Mouse (Mus musculus) liver, embryonic 15.5 days (tissue): ENCODE data around the gene Stpg2. TPM values are rescaled to one million over a fixed set of nuclear protein-coding genes. Genes with fewer than 3 reads are reported as not detected.
"Not testable (repeated sequence)": the region's sequence is repeated elsewhere in the genome, so short reads cannot be mapped to it uniquely, and the experiment has no call there.

ENCODE experiments used
- ATAC-seq: fragments of 200-750 bp; cut with Nextera tagmentation; 2 replicates; pipeline ENCODE4 v1.8.0; 2017; ENCODE audit warnings: moderate number of reproducible peaks, mild to moderate bottlenecking, moderate library complexity; ENCODE audit not compliant: insufficient read depth
- H3K27ac ChIP-seq: fragments of 300-500 bp; sonication (generic); replicated peaks from 2 replicates; pipeline ENCODE4 v1.5.1; 2015; ENCODE audit warnings: mild to moderate bottlenecking, inconsistent platforms
- H3K27me3 ChIP-seq: fragments of 300-500 bp; sonication (generic); 2 replicates; pipeline ENCODE4 v1.6.1; 2015; ENCODE audit warnings: mild to moderate bottlenecking, inconsistent platforms
- H3K36me3 ChIP-seq: fragments of 300-500 bp; sonication (generic); replicated peaks from 2 replicates; pipeline ENCODE4 v1.6.1; 2015; ENCODE audit warnings: moderate library complexity, mild to moderate bottlenecking, inconsistent platforms
- H3K4me1 ChIP-seq: fragments of 300-500 bp; sonication (generic); replicated peaks from 2 replicates; pipeline ENCODE4 v1.6.1; 2015; ENCODE audit warnings: inconsistent platforms
- H3K4me2 ChIP-seq: fragments of 300-500 bp; sonication (generic); 2 replicates; pipeline ENCODE4 v1.6.1; 2015; ENCODE audit warnings: moderate library complexity, mild to moderate bottlenecking, inconsistent platforms
- H3K4me3 ChIP-seq: fragments of 300-500 bp; sonication (generic); replicated peaks from 2 replicates; pipeline ENCODE4 v1.5.1; 2015; ENCODE audit warnings: mild to moderate bottlenecking, inconsistent platforms
- H3K9ac ChIP-seq: fragments of 300-500 bp; sonication (generic); 2 replicates; pipeline ENCODE4 v1.6.1; 2015; ENCODE audit warnings: moderate library complexity, mild to moderate bottlenecking, inconsistent platforms
- H3K9me3 ChIP-seq: fragments of 300-500 bp; sonication (generic); replicated peaks from 2 replicates; pipeline ENCODE4 v1.6.1; 2016; ENCODE audit warnings: inconsistent platforms
- WGBS: fragments of 180-500 bp; shearing (Covaris S2); methylation state at CpG from one replicate; pipeline ENCODE4 v1.1.7; 2015; ENCODE audit warnings: mixed read lengths; ENCODE audit not compliant: insufficient replicate concordance; 5-methylcytosine and 5-hydroxymethylcytosine counted together
- polyA plus RNA-seq: library from polyadenylated mRNA; unstranded; fragments of >200 nt; fragmentation: Nextera tagmentation; extraction: Ambion mirVana; gene quantifications from 2 replicates; pipeline ENCODE4 v1.2.1, GENCODE M21; 2015

The Stpg2 gene
- polyA plus RNA-seq, 1 experiment from 2014 or later = not detected

GRCm38 (mm10) chr3:139419142-139419541 is 213.6 kb downstream of the Stpg2 start:
- H3K9me3 ChIP-seq = no peaks in the 10 kb centered on the region
- no peaks in the 10 kb centered on the region for H3K27me3 ChIP-seq
- H3K4me1 ChIP-seq = no peaks in the 10 kb centered on the region
- no peak for ATAC-seq
- no peak overlapping the region for H3K4me3 ChIP-seq
- H3K27ac ChIP-seq = no peak overlapping the region
- no peak overlapping the region for H3K9ac ChIP-seq
- H3K36me3 ChIP-seq = no peaks in the 10 kb centered on the region
- no peak overlapping the region for H3K4me2 ChIP-seq
- WGBS = 48% methylated on average over 5 of the region's 5 CpGs

- ATAC-seq = no peak
- H3K36me3 ChIP-seq = no peaks in the 10 kb centered on the region
- H3K9me3 ChIP-seq = no peaks in the 10 kb centered on the region
- WGBS = 57% methylated on average over 7 of the region's 7 CpGs
- H3K4me1 ChIP-seq = no peaks in the 10 kb centered on the region
- no peak overlapping the region for H3K4me2 ChIP-seq
- H3K9ac ChIP-seq = no peak overlapping the region
- H3K4me3 ChIP-seq = no peak overlapping the region
- H3K27ac ChIP-seq = no peak overlapping the region
- H3K27me3 ChIP-seq = no peaks in the 10 kb centered on the region
Observed at GRCm38 (mm10) chr3:139442170-139442569, 236.7 kb downstream of the Stpg2 start.

- H3K9me3 ChIP-seq = no peaks in the 10 kb centered on the region
Observed at GRCm38 (mm10) chr3:139495939-139496338, 290.4 kb downstream of the Stpg2 start.

GRCm38 (mm10) chr3:139502216-139502615 is 296.7 kb downstream of the Stpg2 start:
- no peak overlapping the region for H3K9ac ChIP-seq
- H3K36me3 ChIP-seq = no peaks in the 10 kb centered on the region
- 57% methylated on average over 5 of the region's 5 CpGs for WGBS
- H3K27me3 ChIP-seq = no peaks in the 10 kb centered on the region
- no peak overlapping the region for H3K4me3 ChIP-seq
- H3K4me2 ChIP-seq = no peak overlapping the region
- no peak for ATAC-seq
- no peak overlapping the region for H3K27ac ChIP-seq
- no peaks in the 10 kb centered on the region for H3K4me1 ChIP-seq
- no peaks in the 10 kb centered on the region for H3K9me3 ChIP-seq

More at GRCm38 (mm10) chr3:139495939-139496338, 290.4 kb downstream of the Stpg2 start:
- H3K9ac ChIP-seq = no peak overlapping the region
- H3K4me2 ChIP-seq = no peak overlapping the region
- 54% methylated on average over 3 of the region's 3 CpGs for WGBS
- no peak for ATAC-seq
- H3K27ac ChIP-seq = no peak overlapping the region
- H3K4me1 ChIP-seq = no peaks in the 10 kb centered on the region
- H3K27me3 ChIP-seq = no peaks in the 10 kb centered on the region
- H3K4me3 ChIP-seq = no peak overlapping the region
- H3K36me3 ChIP-seq = no peaks in the 10 kb centered on the region

GRCm38 (mm10) chr3:139509275-139509985 is 303.9 kb downstream of the Stpg2 start:
- Histone ChIP-seq H3K9me3 (no peaks in the 10 kb centered on the region), H3K4me2 (no peak overlapping the region), H3K4me3 (no peak overlapping the region), H3K27ac (no peak overlapping the region), H3K4me1 (no peaks in the 10 kb centered on the region), H3K27me3 (no peaks in the 10 kb centered on the region), H3K9ac (no peak overlapping the region), H3K36me3 (no peaks in the 10 kb centered on the region)
- no peak for ATAC-seq
- WGBS = 40% methylated on average over 6 of the region's 6 CpGs

GRCm38 (mm10) chr3:139578496-139578895 is 373.0 kb downstream of the Stpg2 start:
- 62% methylated on average over 2 of the region's 2 CpGs for WGBS
- H3K9ac ChIP-seq = no peak overlapping the region
- H3K4me2 ChIP-seq = no peak overlapping the region
- no peaks in the 10 kb centered on the region for H3K36me3 ChIP-seq
- ATAC-seq = no peak
- H3K27ac ChIP-seq = no peak overlapping the region
- H3K27me3 ChIP-seq = no peaks in the 10 kb centered on the region
- H3K9me3 ChIP-seq = no peaks in the 10 kb centered on the region
- no peaks in the 10 kb centered on the region for H3K4me1 ChIP-seq
- H3K4me3 ChIP-seq = no peak overlapping the region

- H3K4me3 ChIP-seq = no peak overlapping the region
- H3K27ac ChIP-seq = no peak overlapping the region
- no peaks in the 10 kb centered on the region for H3K36me3 ChIP-seq
- H3K9me3 ChIP-seq = no peaks in the 10 kb centered on the region
- no peak overlapping the region for H3K4me2 ChIP-seq
- H3K9ac ChIP-seq = no peak overlapping the region
- no peak for ATAC-seq
- H3K4me1 ChIP-seq = no peaks in the 10 kb centered on the region
- H3K27me3 ChIP-seq = no peaks in the 10 kb centered on the region
Observed at GRCm38 (mm10) chr3:139581298-139581697, 375.8 kb downstream of the Stpg2 start.

GRCm38 (mm10) chr3:139599508-139599907 is 394.0 kb downstream of the Stpg2 start:
- 51% methylated on average over 3 of the region's 3 CpGs for WGBS
- Histone ChIP-seq H3K9ac (no peak overlapping the region), H3K27ac (no peak overlapping the region), H3K9me3 (no peaks in the 10 kb centered on the region), H3K4me1 (no peaks in the 10 kb centered on the region), H3K36me3 (no peaks in the 10 kb centered on the region), H3K4me2 (no peak overlapping the region), H3K27me3 (no peaks in the 10 kb centered on the region), H3K4me3 (no peak overlapping the region)
- ATAC-seq = no peak

- not testable (repeated sequence) for H3K9me3 ChIP-seq, H3K36me3 ChIP-seq, H3K27me3 ChIP-seq, H3K4me2 ChIP-seq, ATAC-seq, H3K4me1 ChIP-seq, H3K4me3 ChIP-seq, H3K27ac ChIP-seq, H3K9ac ChIP-seq
Observed at GRCm38 (mm10) chr3:139608267-139608666, 402.8 kb downstream of the Stpg2 start.

GRCm38 (mm10) chr3:139614641-139615040 is 409.1 kb downstream of the Stpg2 start:
- WGBS = 57% methylated on average over 3 of the region's 3 CpGs
- no peak for ATAC-seq

GRCm38 (mm10) chr3:139615791-139616190 is 410.3 kb downstream of the Stpg2 start:
- Histone ChIP-seq H3K4me1 (no peaks in the 10 kb centered on the region), H3K9me3 (no peaks in the 10 kb centered on the region), H3K27me3 (no peaks in the 10 kb centered on the region), H3K9ac (no peak overlapping the region), H3K4me2 (no peak overlapping the region), H3K36me3 (no peaks in the 10 kb centered on the region), H3K4me3 (no peak overlapping the region), H3K27ac (no peak overlapping the region)
- ATAC-seq = no peak
- WGBS = 68% methylated on average over 7 of the region's 7 CpGs

More at GRCm38 (mm10) chr3:139614641-139615040, 409.1 kb downstream of the Stpg2 start:
- Histone ChIP-seq H3K36me3 (no peaks in the 10 kb centered on the region), H3K4me2 (no peak overlapping the region), H3K4me3 (no peak overlapping the region), H3K27me3 (no peaks in the 10 kb centered on the region), H3K9me3 (no peaks in the 10 kb centered on the region), H3K9ac (no peak overlapping the region), H3K27ac (no peak overlapping the region), H3K4me1 (no peaks in the 10 kb centered on the region)

GRCm38 (mm10) chr3:139637887-139638286 is 432.4 kb downstream of the Stpg2 start:
- Histone ChIP-seq H3K27ac (no peak overlapping the region), H3K9ac (no peak overlapping the region), H3K4me3 (no peak overlapping the region), H3K27me3 (no peaks in the 10 kb centered on the region), H3K36me3 (no peaks in the 10 kb centered on the region), H3K4me1 (no peaks in the 10 kb centered on the region), H3K9me3 (no peaks in the 10 kb centered on the region), H3K4me2 (no peak overlapping the region)
- ATAC-seq = no peak
- WGBS = 75% methylated on average over 8 of the region's 8 CpGs
